Mouse (Mus musculus) brain, embryonic 14.5 days (tissue): ENCODE measurements around the gene Stk38.

Source experiments
- CTCF ChIP-seq: fragments of 200-500 bp; IDR thresholded peaks from 2 replicates; pipeline ENCODE4 v1.5.1; 2012; ENCODE audit warnings: inconsistent platforms, mild to moderate bottlenecking, moderate library complexity, borderline replicate concordance; ENCODE audit not compliant: insufficient read depth, insufficient read length; ENCODE audit errors: extremely low read depth
- POLR2A ChIP-seq: fragments of 200-500 bp; IDR thresholded peaks from 2 replicates; pipeline ENCODE4 v1.6.1; 2012; ENCODE audit warnings: mild to moderate bottlenecking, inconsistent platforms, borderline replicate concordance; ENCODE audit not compliant: poor library complexity, insufficient read depth, insufficient read length, severe bottlenecking; ENCODE audit errors: extremely low read depth

- no peak for TF ChIP-seq CTCF
- TF ChIP-seq POLR2A, result no peak
Measured at GRCm38 (mm10) chr17:28990060-28990459, 17.7 kb downstream of the Stk38 start.
